Mouse (Mus musculus): ENCODE results near the gene Adk. TPM values are rescaled to one million over a fixed set of nuclear protein-coding genes. Genes with fewer than 3 reads are reported as not detected.
A peak's percentile ranks its signal among the peaks of the same experiment; 100 is the strongest.

Adk gene
- total and polyA plus RNA-seq, 2 experiments from 2014 or later: 126 to 246 TPM

- 0 out of 2 replicates have a peak overlapping the region, but pooled peaks have one; percentile 19 for H3K9ac ChIP-seq (replicated peaks; ENCODE audit: low read depth, low read length)
- peak; percentile 27 for DNase-seq (ENCODE audit: low spot score)
- H3K27ac ChIP-seq (ENCODE audit: low read depth): no peak overlapping the region
Measured at GRCm38 (mm10) chr14:21452581-21452980, 400.2 kb downstream of the Adk start.

DNA sequence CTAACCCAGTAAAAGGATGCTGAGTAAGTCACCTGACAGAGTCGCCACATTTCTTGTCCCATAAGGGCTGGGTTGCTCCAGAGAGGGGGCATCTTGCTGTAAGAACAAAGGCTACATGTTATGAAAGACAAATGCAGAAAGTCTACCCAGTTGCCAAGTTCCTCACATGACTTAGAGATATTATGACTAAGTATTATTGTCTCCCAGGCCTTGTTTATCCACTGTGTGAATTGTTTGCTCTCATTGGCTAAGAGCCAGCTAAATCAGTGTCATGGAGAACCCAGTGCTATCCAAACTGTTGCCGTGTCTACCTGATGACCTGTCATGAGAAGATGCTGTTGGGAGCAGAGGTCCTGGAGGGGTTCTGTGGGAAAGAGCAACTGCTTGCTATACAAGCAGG is 401.5 kb downstream of the Adk start:
- 54% methylated on average over 2 of the region's 2 CpGs for WGBS
- Histone ChIP-seq H3K27ac (ENCODE audit: low read depth) (no peak overlapping the region), H3K4me3 (ENCODE audit: low read depth, low read length) (no peak overlapping the region), H3K4me1 (ENCODE audit: control insufficient read depth, insufficient read depth) (peaks cover 9% of the 10 kb centered on the region), H3K27me3 (ENCODE audit: control insufficient read depth, insufficient read depth, low read length) (no peaks in the 10 kb centered on the region), H3K36me3 (replicated peaks; ENCODE audit: control insufficient read depth, insufficient read depth, low read length) (peaks cover 11% of the 10 kb centered on the region), H3K9me3 (replicated peaks; ENCODE audit: control insufficient read depth, low read length) (no peaks in the 10 kb centered on the region), H3K9ac (replicated peaks; ENCODE audit: low read depth, low read length) (no peak overlapping the region), H3K4me2 (ENCODE audit: low read depth, low read length) (no peak overlapping the region)
- DNase-seq (ENCODE audit: low spot score) (no peak), ATAC-seq (ENCODE audit: insufficient read depth, low read depth) (no peak)
- TF ChIP-seq CTCF (IDR thresholded peaks at IDR 0.05; ENCODE audit: low read depth): no peak
- TF ChIP-seq EP300 (IDR thresholded peaks at IDR 0.05; ENCODE audit: low read depth): no peak

More at GRCm38 (mm10) chr14:21452581-21452980, 400.2 kb downstream of the Adk start:
- no peak for TF ChIP-seq EP300 (IDR thresholded peaks at IDR 0.05; ENCODE audit: low read depth)
- no peak for TF ChIP-seq CTCF (IDR thresholded peaks at IDR 0.05; ENCODE audit: low read depth)
- H3K4me1 ChIP-seq (ENCODE audit: control insufficient read depth, insufficient read depth): peaks cover 9% of the 10 kb centered on the region
- ATAC-seq (ENCODE audit: insufficient read depth, low read depth): peak; percentile 51
- no peaks in the 10 kb centered on the region for H3K9me3 ChIP-seq (replicated peaks; ENCODE audit: control insufficient read depth, low read length)
- no peaks in the 10 kb centered on the region for H3K27me3 ChIP-seq (ENCODE audit: control insufficient read depth, insufficient read depth, low read length)
- no peak overlapping the region for H3K4me3 ChIP-seq (ENCODE audit: low read depth, low read length)
- no peak overlapping the region for H3K4me2 ChIP-seq (ENCODE audit: low read depth, low read length)
- peaks cover 13% of the 10 kb centered on the region for H3K36me3 ChIP-seq (replicated peaks; ENCODE audit: control insufficient read depth, insufficient read depth, low read length)
- 33% methylated on average over 4 of the region's 4 CpGs for WGBS

DNA sequence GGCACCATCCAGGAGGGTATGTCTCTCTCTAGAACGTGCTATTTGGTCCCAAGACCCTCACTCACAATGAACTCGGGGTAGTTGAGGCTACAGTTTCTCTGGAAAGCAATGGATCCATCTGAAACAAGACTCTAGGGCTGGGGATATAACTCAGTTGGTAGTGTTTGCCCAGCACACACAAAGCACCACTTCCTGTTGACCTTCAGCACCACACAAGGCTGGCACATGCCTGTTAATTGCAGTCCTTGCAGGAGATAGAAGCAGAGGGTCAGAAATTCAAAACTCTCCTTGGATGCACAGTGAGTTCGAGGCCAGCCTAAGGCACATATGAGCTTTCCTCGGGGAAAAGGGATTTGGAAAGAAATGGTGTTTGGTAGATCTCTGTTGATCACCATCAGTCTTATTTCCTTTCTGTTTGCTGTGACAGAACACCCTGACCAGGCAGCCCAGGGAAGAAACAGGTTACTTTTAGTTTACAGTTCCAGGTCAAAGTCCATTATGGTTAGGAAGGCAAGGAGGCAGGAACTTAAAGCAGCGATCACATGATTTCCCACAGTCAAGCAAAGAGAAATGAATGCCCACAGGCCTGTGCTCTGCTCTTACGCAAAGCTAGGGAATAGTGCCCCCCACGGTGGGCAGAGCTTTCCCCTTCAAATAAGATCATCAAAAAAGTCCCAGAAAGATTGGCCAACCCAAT is 403.4 kb downstream of the Adk start:
- Histone ChIP-seq H3K9me3 (replicated peaks; ENCODE audit: control insufficient read depth, low read length) (no peaks in the 10 kb centered on the region), H3K9ac (replicated peaks; ENCODE audit: low read depth, low read length) (no peak overlapping the region), H3K27me3 (ENCODE audit: control insufficient read depth, insufficient read depth, low read length) (no peaks in the 10 kb centered on the region), H3K4me1 (ENCODE audit: control insufficient read depth, insufficient read depth) (peaks cover 9% of the 10 kb centered on the region), H3K4me2 (ENCODE audit: low read depth, low read length) (no peak overlapping the region), H3K4me3 (ENCODE audit: low read depth, low read length) (no peak overlapping the region), H3K27ac (ENCODE audit: low read depth) (no peak overlapping the region), H3K36me3 (replicated peaks; ENCODE audit: control insufficient read depth, insufficient read depth, low read length) (no peaks in the 10 kb centered on the region)
- DNase-seq (ENCODE audit: low spot score): no peak
- TF ChIP-seq CTCF (IDR thresholded peaks at IDR 0.05; ENCODE audit: low read depth) (no peak), EP300 (IDR thresholded peaks at IDR 0.05; ENCODE audit: low read depth) (no peak)
- no peak for ATAC-seq (ENCODE audit: insufficient read depth, low read depth)
- 91% methylated on average over 7 of the region's 7 CpGs for WGBS

GRCm38 (mm10) chr14:21456526-21456925 is 404.2 kb downstream of the Adk start:
- ATAC-seq (ENCODE audit: insufficient read depth, low read depth): no peak
- Histone ChIP-seq H3K9ac (replicated peaks; ENCODE audit: low read depth, low read length) (no peak overlapping the region), H3K4me2 (ENCODE audit: low read depth, low read length) (no peak overlapping the region), H3K9me3 (replicated peaks; ENCODE audit: control insufficient read depth, low read length) (no peaks in the 10 kb centered on the region), H3K36me3 (replicated peaks; ENCODE audit: control insufficient read depth, insufficient read depth, low read length) (no peaks in the 10 kb centered on the region), H3K4me1 (ENCODE audit: control insufficient read depth, insufficient read depth) (peaks cover 9% of the 10 kb centered on the region), H3K4me3 (ENCODE audit: low read depth, low read length) (no peak overlapping the region), H3K27ac (ENCODE audit: low read depth) (no peak overlapping the region), H3K27me3 (ENCODE audit: control insufficient read depth, insufficient read depth, low read length) (no peaks in the 10 kb centered on the region)
- TF ChIP-seq EP300 (IDR thresholded peaks at IDR 0.05; ENCODE audit: low read depth): no peak
- TF ChIP-seq CTCF (IDR thresholded peaks at IDR 0.05; ENCODE audit: low read depth): no peak
- peak; percentile 25 for DNase-seq (ENCODE audit: low spot score)

- H3K27ac ChIP-seq (ENCODE audit: low read depth): no peak overlapping the region
- ATAC-seq (ENCODE audit: insufficient read depth, low read depth): no peak
- no peak for DNase-seq (ENCODE audit: low spot score)
- WGBS: 71% methylated on average over 5 of the region's 5 CpGs
- H3K4me1 ChIP-seq (ENCODE audit: control insufficient read depth, insufficient read depth): peaks cover under 1% of the 10 kb centered on the region
- no peak overlapping the region for H3K9ac ChIP-seq (replicated peaks; ENCODE audit: low read depth, low read length)
- H3K36me3 ChIP-seq (replicated peaks; ENCODE audit: control insufficient read depth, insufficient read depth, low read length): no peaks in the 10 kb centered on the region
- TF ChIP-seq EP300 (IDR thresholded peaks at IDR 0.05; ENCODE audit: low read depth) (no peak), CTCF (IDR thresholded peaks at IDR 0.05; ENCODE audit: low read depth) (no peak)
- H3K4me3 ChIP-seq (ENCODE audit: low read depth, low read length): no peak overlapping the region
- H3K27me3 ChIP-seq (ENCODE audit: control insufficient read depth, insufficient read depth, low read length): no peaks in the 10 kb centered on the region
- H3K9me3 ChIP-seq (replicated peaks; ENCODE audit: control insufficient read depth, low read length): no peaks in the 10 kb centered on the region
- no peak overlapping the region for H3K4me2 ChIP-seq (ENCODE audit: low read depth, low read length)
Measured at GRCm38 (mm10) chr14:21457876-21458275, 405.5 kb downstream of the Adk start.

GRCm38 (mm10) chr14:21458696-21459095 is 406.3 kb downstream of the Adk start:
- Histone ChIP-seq H3K4me2 (ENCODE audit: low read depth, low read length) (no peak overlapping the region), H3K27me3 (ENCODE audit: control insufficient read depth, insufficient read depth, low read length) (no peaks in the 10 kb centered on the region), H3K27ac (ENCODE audit: low read depth) (no peak overlapping the region), H3K9me3 (replicated peaks; ENCODE audit: control insufficient read depth, low read length) (no peaks in the 10 kb centered on the region), H3K9ac (replicated peaks; ENCODE audit: low read depth, low read length) (no peak overlapping the region), H3K4me3 (ENCODE audit: low read depth, low read length) (no peak overlapping the region), H3K36me3 (replicated peaks; ENCODE audit: control insufficient read depth, insufficient read depth, low read length) (no peaks in the 10 kb centered on the region), H3K4me1 (ENCODE audit: control insufficient read depth, insufficient read depth) (peaks cover 3% of the 10 kb centered on the region; the same call in 1 of the 2 replicates)
- ATAC-seq (ENCODE audit: insufficient read depth, low read depth) (no peak), DNase-seq (ENCODE audit: low spot score) (no peak)
- 80% methylated on average over 7 of the region's 7 CpGs for WGBS
- no peak for TF ChIP-seq EP300 (IDR thresholded peaks at IDR 0.05; ENCODE audit: low read depth)
- TF ChIP-seq CTCF (IDR thresholded peaks at IDR 0.05; ENCODE audit: low read depth): no peak

All from heart, postnatal 0 days (tissue).